Mouse (Mus musculus) kidney, adult 8-10 months (tissue): ENCODE measurements around the gene Dmkn.

Source experiments
- DNase-seq, 2 experiments: peaks; one replicate each; pipeline ENCODE4 v3.0.0; 2022

The Dmkn gene

GRCm38 (mm10) chr7:30765173-30765572 is 1.6 kb downstream of the Dmkn start:
- DNase-seq: no peak

- DNase-seq: no peak
Observed at GRCm38 (mm10) chr7:30766408-30766807, 2.9 kb downstream of the Dmkn start.

DNA sequence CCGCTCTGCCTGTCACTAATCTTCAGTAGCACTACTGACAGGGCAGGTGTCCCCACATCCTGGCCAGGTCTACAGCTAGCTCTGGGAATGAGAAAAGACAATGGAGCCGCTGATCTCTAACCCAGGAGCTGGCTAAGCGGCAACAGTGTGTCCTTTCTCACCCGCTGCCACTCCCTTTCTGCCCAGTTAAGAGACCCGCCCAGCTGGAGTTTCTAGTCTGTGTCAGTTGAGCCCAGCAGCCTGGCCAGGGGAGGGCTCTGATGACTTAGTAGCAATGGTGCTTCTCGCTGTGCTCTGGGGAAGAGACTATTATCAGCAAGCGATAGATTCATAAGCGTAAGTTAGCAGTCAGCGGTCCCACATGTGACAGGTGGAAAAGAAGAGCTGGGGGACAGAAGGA is 5.7 kb downstream of the Dmkn start:
- no peak for DNase-seq

DNA sequence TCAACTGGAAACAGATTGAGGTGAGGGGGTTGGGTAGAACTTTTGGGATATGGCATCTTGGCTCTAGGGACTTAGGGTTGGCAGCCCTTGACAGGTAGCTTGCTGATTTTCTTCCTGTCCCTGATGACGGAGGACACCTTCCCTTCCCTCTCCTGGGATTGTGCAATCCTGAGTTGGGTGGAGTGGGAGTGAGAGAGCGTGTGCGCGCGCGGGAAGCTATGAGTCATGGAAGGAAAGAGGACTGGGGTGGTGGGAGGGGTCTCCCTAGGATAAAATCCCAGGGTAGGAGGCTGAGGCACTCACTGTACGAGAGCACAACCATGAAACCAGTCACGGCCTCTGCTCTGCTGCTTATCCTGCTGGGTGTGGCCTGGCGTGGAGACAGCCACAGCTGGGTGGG is 12.5 kb downstream of the Dmkn start:
- no peak for DNase-seq

GRCm38 (mm10) chr7:30777081-30777579 is 13.6 kb downstream of the Dmkn start:
- DNase-seq: no peak

GRCm38 (mm10) chr7:30777911-30778310 is 14.4 kb downstream of the Dmkn start:
- no peak for DNase-seq

DNA sequence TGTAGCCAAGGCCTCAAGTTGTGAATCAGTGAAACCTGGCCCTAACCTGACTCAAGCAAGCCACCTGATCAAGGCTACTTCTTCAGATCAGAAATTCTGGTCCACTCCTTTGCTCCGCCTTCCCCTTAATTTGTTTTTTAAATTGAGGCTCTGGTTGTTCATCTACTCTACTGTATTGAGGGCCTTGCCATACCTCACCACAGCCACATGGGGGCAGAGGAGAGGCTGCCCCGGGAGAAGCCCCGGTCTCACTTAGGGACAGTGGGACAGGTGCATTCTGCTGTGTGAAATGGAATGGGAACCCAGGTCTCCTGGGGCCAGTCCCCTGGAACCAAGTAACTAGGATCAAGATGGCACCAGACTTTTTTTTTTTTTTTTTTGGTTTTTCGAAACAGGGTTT is 18.2 kb downstream of the Dmkn start:
- DNase-seq: no peak

DNA sequence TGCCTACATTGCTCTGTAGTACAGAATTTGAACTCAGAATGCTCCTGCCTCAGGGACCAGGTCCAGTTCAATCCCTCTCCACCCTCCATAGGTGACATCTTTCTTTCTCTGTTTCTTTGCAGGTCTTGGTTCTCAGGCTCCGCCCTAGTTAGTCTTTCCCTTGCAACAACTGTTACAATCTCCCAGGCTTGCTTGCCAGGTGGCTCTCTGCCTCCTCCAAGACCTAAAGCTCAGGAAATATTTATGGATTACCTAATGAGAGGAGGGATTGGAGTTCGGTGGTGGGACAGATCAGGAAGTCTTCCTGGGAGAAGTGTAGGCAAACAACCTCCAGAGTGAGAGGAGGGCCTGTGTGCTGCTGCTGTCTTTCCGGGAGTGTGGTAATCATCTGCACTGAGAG is 19.1 kb downstream of the Dmkn start:
- DNase-seq: no peak

DNA sequence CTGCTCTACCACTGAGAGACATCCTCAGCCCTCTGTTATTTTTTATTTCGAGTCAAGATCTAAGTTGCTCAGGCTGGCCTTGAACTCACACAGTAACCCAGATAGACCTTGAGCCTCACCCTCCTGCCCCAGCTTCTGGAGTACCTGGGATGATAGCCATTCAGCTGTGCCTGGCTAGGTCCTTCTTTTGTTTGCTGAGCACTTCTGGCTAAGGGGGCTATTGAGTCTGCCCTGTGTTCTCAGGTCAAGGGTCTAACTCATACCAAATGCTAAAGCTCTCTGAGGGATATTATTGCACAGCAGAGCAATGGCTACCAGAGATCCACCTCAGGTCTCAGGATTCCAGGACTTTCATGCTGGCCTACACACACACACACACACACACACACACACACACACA is 21.6 kb downstream of the Dmkn start:
- no peak for DNase-seq

DNA sequence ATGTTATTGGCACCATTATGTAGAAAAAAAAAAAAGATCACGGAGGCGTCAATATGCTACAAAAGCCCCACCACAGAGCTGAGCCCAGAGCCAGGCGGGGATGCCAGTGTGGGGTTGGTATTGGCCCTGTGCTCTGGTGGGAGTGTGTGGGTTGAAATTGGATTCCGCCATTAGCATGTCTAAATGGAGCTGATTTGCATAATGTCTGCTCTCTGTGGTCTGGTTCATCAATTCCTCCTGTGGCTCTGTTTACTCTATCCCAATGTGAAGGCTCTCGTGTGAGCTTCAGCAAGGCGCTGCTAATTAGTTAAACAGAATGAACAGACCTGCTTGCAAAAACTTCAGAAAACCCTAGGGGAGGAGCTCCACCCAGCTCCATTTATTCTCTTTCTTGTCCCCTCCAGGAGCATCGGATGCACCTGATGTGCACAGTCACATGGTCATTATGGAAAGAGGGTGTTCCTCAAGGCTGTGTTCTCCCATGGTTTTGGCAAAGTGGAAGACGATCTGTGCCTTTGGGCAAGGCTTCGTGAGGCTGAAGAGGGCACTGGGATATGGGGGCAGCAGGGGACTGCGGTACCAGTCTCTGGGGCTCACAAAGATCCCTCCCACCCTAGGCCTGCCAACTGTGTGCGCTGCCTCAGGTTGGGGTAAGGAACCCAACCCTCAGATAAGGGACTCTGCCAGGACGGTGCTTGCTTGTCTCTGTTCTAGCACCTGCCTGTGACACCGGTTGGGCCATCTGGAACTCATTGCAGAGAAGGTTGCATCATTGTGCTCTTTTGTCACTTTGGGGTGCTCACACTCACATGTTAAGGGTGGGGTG is 22.4 kb downstream of the Dmkn start:
- no peak for DNase-seq

DNA sequence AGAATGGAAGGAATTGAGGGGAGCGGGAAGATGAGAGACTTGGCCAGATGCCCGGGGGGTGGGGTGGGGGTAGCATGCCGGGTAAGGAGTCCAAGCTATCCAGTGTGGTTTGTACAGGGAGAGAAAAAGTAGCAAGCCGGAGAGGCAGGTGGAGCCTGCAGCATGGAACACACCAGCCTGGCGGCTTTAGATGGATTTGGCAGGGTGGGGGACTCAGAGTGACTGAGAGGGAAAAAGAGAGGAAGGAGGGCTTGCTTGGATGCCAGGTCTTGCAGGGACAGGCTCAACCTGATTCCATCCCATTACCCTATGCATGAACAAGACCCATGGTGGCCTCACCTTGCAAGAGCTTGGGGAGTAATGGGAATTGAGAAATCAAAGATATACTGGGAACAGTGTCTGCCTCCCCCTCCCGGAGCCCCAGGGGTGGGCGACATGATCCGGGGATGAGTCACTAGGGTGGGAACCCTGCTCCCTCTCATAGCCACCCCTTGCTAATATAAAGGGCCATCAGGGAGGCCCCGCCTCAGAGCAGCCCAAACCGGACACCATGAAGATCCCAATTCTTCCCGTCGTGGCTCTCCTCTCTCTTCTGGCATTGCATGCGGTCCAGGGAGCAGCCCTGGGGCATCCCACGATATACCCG is 23.9 kb downstream of the Dmkn start, which contains the start of gene Krtdap:
TSS of gene Krtdap (plus strand) at position 520 of the 646 bp plus-strand sequence.
- no peak for DNase-seq

GRCm38 (mm10) chr7:30790141-30790540 is 26.6 kb downstream of the Dmkn start:
- DNase-seq: no peak

DNA sequence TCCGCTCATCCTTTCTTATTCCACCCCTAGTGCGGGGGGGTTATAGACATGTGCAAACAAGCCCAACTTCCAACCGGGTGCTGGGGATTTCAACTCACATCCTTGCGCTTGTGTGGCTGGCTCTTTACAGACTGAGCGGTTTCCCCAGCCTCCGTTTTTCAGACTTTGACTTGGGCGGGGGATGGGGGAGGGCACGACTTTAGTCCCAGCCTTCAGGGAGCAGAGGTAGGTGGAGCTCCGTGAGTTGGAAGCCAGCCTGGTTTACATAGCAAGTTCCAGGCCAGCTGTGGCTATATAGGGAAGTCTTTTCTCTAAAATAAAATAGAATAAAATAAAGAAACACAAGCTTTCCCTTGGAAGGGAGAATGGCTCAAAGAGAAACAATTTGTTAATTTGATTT is 28.4 kb downstream of the Dmkn start:
- peak in 1 of 2 experiments; percentile 14 for DNase-seq

DNA sequence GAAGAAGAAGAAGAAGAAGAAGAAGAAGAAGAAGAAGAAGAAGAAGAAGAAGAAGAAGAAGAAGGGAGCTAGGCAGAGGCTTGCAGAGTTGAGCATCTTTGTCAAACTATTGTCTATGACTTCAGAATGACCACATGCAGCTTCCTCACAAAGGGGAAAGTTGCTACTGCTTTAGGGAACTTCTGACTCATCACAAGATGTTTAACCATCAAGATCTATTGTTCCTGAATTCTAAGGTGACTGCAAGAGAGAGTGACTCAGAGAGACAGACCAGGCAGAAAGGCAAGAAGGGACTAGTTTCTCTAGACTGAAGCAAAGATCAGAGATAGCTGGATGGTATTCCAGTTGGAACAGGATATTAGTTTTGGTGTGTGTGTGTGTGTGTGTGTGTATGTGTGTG is 31.4 kb downstream of the Dmkn start:
- no peak for DNase-seq

DNA sequence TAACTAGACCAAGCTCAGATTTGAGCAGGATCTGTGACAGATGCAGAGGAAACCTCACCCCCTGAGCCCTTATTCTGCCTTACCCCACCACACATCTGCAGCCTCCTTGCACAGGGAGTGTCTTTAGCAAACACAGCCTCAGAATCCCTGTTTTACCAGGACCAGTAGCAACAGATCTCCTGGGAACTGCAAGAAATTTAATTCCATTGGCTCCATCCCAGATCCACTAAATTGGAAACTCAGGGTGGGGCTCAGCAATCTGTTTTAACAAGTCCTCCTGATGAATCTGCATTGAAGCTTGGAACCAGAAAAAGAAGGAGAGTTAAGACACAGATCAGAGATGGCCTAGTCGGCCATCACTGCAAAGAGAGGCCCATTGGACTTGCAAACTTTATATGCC is 33.2 kb downstream of the Dmkn start:
- no peak for DNase-seq

- no peak for DNase-seq
Observed at GRCm38 (mm10) chr7:30800653-30801052, 37.1 kb downstream of the Dmkn start.

DNA sequence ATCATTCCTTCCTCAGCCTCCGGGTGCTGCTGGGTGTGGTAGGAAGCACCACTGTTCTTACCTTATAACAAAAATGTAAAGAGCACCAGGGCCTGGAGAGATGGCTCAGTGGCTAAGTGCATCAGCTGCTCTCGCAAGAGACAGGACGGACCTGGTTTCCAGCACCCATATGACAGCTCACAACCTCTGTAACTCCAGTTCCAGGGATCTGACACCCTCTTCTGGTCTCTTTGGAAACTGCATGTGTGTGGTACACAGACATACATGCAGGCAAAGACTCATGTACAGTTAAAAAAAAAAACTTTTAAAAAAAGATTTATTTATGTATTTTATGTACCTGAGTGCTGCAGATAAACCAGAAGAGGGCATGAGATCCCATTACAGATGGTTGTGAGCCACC is 39.7 kb downstream of the Dmkn start:
- no peak for DNase-seq

- no peak for DNase-seq
Observed at GRCm38 (mm10) chr7:30804026-30804715, 40.6 kb downstream of the Dmkn start.

DNA sequence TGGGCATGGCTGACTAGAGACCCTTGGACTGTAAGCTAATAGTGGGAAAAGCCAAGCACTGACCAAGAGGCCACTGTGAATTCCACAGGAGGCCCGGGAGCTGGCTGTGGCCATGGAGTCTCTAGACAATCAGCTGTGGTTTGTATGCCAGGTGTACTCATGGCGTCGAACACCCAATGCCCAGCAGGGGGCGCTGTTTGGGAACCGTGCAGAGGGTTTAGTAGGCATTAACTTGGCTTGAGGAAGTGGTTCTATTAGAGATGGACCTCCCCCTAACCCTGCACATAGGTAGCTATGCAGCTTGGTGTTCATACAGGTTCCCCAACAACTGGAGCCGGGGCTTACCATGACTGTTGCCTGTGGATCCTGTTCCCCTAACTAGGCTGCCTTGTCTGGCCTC is 42.4 kb downstream of the Dmkn start:
- peak in 1 of 2 experiments; percentile 35 for DNase-seq

DNA sequence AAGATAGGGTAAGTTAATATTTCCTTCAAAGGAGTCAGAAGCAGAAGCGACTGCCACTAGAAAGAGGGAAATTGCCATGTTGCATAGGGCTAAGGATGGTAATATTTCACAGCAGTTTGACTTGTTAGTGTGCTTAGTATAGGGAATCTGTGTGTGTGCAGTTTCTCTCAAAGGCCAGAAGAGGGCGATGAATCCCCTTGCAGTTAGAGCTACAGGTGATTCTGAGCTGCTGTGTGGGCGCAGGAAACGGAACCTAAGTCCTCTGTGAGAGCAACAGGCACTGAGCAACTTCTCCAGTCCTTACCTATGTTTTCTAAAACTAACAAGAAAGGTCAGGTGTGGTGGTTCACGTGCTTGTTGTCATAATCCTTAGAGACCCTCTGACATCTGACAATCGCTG is 46.8 kb downstream of the Dmkn start:
- DNase-seq: no peak

- no peak for DNase-seq
Observed at GRCm38 (mm10) chr7:30811757-30812290, 48.3 kb downstream of the Dmkn start.

DNA sequence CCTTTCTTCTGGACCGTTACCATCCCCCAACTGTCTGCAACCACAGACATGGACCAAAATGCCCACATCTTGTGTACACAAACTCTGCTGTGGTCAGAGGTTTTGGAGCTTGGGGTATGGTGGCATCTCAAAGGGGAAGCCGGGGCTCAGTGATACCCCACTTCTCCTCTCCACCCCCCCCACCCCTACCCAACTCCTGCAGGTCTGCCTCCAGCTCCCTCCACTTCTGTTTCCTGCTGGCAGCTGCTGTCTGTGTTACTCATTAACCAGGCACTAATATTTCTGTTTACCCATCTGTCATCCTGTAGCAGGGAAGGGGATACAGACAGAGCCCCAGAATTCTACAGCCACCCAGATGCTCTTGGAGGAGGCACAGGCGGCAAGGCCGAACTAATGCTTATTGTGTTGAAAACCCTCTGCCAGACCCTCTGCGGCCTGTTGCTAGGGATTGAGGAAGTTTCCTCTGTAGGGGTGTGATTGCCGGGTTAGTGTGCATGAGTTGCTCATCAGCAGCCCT is 48.8 kb downstream of the Dmkn start:
- peak in 1 of 2 experiments; percentile 25 for DNase-seq

DNA sequence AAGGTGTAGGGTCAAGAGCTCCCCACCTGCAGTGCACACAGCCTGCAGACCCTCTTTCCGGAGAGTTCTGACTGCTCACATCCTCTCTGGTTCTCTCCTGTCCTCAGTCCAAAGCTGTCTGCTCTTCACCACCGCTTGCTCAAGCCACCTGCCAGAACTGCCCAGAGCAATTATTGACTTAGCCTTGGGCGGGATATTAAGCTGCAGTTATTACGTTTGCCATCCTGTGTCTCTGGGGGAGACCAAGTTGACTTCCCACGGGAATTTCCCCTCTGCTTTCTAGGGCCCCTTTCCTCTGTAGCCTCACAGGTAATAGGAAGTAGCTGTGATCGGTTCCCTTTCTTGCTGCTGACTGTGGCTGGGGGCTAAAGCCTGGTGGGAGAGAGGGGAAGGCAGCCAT is 56.6 kb downstream of the Dmkn start:
- no peak for DNase-seq
